Mouse (Mus musculus): ENCODE measurements at regions not wholly inside any gene's neighbourhood (a gene's known extent, or its start where the extent isn't known, plus 50 kb on each side); places are given as distances from the start of the nearest gene placed in this dataset.

DNA sequence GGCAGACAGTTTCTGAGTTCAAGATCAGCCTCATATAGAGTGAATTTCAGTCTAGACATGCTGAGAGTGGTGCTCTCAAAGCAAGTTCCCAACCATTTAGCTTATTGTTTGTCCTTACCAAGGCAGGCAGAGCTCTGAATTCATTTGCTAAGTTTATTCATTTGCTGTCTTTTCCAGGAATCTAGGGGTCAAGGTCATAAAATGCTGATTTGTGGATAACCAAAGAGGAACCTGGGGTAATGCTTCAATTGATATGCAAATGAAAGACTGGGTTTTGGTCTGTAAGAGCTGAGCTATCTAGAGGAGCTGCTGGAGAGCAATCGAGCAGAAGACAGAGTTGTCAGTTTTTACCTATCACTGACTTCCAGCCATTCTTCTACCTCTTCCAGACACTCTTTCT lies 832.8 kb downstream of the Ryr2 start:
- DNase-seq (ENCODE audit: low spot score), result no peak

DNA sequence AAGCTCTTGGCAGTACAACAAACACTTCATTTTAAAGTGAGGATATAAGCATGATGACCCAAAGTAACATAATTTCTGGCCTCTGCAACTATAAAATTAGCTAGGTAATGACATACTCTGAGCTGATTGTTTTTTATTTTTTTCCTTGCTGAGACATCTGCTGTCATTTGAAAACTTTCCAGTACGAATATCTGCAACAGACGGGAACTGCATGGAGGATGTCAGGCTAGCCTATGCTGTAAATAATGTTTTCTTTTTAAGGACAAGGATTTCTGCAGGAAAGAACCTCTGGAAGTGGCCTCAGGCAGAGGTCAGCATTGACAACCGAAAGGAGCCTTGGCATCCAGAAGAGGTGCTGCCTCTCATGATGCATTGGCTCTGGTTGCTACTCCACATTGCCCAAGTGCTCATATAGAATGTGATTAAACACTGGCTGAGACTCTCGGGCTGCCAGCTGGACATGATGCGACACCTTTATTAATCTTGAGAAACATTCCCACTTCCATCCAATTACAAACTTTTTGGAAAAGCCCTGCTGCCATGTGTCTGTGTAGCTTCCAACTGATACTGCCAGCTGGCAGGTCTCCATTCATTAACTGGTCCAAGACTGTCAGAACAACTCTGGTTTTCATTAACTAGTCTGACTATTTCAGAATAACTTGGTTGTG lies 837.9 kb downstream of the Ryr2 start:
- peak; percentile 72 for DNase-seq (ENCODE audit: low spot score)

DNA sequence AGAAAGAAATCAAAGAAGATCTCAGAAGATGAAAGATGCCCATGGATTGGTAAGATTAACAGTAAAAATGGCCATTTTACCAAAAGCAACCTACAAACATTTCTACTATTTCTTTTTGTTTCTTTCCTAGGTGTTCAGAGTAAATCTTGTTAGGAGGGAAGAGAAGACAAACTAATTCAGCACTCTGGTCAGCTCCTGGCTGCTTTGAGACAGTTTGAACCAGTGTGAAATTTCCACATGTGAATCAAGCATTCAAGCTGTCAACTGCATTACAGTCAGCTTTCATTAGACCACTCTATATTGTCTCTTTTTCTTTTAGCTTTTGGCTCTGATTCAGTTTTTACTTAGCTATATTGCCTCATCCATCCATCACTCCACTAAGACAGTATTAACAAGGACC lies 859.2 kb downstream of the Ryr2 start:
- DNase-seq (ENCODE audit: low spot score), result no peak

GRCm38 (mm10) chr13:11216671-11217330 lies 856.2 kb upstream of the Chrm3 start:
- DNase-seq (ENCODE audit: low spot score), result no peak

GRCm38 (mm10) chr13:11210109-11210508 lies 849.5 kb upstream of the Chrm3 start:
- DNase-seq (ENCODE audit: low spot score), result no peak

DNA sequence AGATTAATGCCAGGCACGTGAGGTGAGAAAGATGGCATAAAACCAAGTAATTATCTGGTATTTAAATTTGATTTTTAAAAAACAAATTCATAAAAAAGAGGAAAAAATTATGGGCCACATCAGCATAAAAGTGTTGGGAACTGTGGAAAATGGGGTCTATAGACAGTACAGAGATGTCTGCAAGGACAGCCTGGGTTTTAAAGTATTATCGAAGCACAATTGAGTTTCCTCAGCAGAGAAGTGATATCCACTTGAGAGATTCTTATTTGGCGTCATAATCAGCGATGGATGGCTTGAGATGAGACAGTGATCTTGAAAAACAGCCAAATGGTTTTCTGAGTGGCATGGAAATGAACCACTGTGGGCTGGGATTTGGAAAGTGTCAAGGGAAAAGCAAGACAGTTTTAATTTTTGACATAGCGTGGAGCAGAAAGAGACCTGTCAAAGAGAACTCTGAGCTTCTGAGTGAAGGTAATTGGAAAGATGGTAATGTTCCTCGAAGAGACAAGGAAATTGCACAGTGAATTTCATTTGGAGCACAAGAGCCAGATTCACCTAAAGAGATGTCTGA lies 844.7 kb upstream of the Chrm3 start:
- no peak for DNase-seq (ENCODE audit: low spot score)

- DNase-seq (ENCODE audit: low spot score), result no peak
Measured at GRCm38 (mm10) chr13:11201978-11202377, 841.3 kb upstream of the Chrm3 start.

DNA sequence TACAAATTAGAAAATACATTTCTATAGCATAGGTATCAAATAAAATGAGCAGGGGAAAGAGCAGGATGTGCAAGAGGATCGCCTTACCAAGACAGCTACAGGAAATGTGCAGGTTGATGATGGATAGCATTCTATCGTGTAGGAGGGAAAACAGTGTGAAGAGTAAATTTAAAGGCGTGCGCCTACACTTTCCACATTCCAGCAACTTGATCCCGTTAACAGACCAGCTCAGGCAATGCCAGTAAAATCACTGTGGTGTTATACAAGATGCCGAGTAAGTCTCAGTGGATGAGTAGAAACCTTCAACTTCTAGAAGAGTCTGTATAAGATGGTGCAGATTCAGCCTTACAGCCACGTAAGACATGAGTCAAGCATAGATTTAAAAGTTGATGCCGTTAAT lies 831.8 kb upstream of the Chrm3 start:
- DNase-seq (ENCODE audit: low spot score), result no peak

DNA sequence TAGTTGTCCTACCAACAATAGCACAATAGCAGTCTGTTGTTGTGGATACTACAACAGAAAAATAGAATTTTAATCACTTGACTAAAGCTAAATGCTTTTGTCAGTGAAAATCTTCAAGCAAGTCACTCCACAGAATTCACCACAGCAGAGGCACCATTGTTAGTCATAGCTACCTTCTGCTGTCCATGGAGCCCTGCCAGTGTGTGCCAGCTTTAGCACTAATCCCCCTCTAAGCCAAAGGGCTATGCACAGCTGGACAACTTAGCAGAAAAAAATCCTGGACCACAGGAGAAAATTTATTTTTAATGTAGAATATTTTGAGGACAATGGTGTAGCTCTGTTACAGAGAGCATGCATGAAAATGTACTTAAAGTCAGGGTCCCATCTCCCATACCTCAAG lies 820.5 kb upstream of the Chrm3 start:
- DNase-seq (ENCODE audit: low spot score), result no peak

GRCm38 (mm10) chr13:11180356-11180755 lies 819.7 kb upstream of the Chrm3 start:
- DNase-seq (ENCODE audit: low spot score), result no peak

- DNase-seq (ENCODE audit: low spot score), result no peak
Measured at GRCm38 (mm10) chr13:11178586-11178985, 817.9 kb upstream of the Chrm3 start.

- DNase-seq (ENCODE audit: low spot score), result no peak
Measured at GRCm38 (mm10) chr13:11177642-11178420, 817.2 kb upstream of the Chrm3 start.

GRCm38 (mm10) chr13:11167115-11167514 lies 806.5 kb upstream of the Chrm3 start:
- DNase-seq (ENCODE audit: low spot score), result no peak

DNA sequence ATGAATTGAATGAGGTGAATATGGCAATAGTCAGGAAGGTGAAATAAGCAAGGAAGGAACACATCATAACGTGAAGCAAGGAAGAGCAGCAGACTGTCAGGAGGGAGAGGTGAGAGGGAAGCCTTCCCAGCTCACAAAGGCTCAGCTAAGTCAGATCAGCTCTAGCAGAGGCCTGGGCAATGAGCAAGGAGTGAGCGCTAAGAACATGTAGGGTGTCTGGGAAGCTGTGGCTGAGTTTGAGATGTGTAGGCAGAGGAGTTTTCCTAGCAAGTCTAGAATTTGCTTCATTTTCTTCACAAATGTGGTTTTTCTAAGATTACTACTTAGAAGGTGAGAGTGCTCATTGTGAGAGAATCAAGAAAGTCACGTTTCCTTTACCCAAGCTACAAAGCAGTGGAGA lies 803.5 kb upstream of the Chrm3 start:
- DNase-seq (ENCODE audit: low spot score), result no peak

- peak; percentile 8 for DNase-seq (ENCODE audit: low spot score)
Measured at GRCm38 (mm10) chr13:11147268-11147667, 786.6 kb upstream of the Chrm3 start.

DNA sequence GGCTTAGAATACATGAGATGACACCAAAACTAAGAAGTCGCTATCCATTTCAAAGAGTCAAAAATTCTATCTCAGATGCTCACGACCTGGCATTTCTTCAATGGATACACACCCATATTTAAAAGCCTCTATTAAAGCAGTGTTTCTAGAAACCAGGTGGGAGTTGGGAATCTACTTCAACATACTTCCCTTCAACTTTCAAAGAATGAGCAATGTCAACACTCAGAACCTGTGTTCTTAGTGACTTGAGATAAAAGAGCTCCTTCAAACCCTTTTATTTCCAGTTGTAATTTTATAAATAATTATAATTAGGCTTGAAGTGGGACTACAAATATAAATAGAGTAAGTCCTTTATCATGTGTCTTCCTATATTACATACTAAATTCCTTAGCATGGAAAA lies 747.0 kb upstream of the Chrm3 start:
- no peak for DNase-seq (ENCODE audit: low spot score)

- no peak for DNase-seq (ENCODE audit: low spot score)
Measured at GRCm38 (mm10) chr13:11106426-11106825, 745.8 kb upstream of the Chrm3 start.

GRCm38 (mm10) chr13:11105571-11105970 lies 744.9 kb upstream of the Chrm3 start:
- DNase-seq (ENCODE audit: low spot score), result no peak

GRCm38 (mm10) chr13:11099586-11099950 lies 738.9 kb upstream of the Chrm3 start:
- DNase-seq (ENCODE audit: low spot score), result no peak

DNA sequence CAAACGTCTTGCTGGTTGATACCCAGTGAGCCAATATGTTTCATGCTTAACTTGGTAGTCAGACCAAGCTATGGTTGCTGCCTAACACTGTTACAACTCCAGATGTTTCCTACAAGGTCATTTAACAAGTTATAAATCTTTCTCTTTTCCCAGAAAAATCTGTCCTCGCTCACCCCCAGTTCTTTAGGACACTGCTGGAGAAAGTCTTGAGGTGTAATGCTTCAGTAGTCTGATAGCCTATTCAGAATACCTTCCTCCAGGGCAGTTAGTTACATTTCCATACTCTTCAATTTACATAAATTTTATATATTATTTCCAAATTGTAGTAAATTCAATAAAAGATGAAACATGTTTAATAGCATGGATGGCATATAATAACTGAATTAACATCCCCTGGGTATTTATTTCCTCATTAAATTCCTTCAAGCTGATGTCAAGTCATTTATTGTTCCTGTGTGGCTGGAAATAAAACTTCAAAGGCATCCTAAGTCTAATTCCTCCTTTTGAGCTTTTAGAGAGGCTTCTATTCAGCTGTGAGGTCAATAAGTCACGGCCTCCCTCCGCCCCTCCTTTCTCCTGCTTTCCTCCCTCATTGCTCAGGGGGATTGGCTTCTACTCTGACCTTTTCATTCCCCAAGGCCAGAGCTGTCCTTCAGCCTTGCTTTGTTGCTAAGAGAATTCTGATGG lies 738.4 kb upstream of the Chrm3 start:
- DNase-seq (ENCODE audit: low spot score), result no peak

GRCm38 (mm10) chr13:11092911-11093310 lies 732.3 kb upstream of the Chrm3 start:
- no peak for DNase-seq (ENCODE audit: low spot score)
